Mouse (Mus musculus): ENCODE data around the gene Mllt3.

Mllt3 gene

DNA sequence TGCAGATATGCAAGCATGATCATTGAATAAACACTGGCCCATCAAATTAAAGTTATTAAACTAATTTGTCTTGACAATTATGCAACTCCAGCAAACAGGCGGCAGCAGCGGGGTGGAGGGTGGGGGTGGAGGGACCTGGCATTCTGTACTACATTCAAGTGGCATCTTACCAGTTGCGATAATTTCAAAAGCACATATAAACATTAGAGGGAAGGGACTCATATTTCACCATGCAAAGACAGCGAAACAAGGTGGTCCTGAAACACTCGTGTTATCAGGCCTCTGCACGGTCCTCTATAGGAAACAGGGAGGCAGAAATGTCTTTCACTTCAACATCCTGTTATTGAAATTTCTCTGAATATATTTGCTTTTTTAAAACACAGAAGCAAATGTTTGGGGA is 210.0 kb downstream of the Mllt3 start:
- no peak for DNase-seq (ENCODE audit: low spot score)

- DNase-seq (ENCODE audit: low spot score), result no peak
Measured at GRCm38 (mm10) chr4:87820911-87821310, 212.3 kb downstream of the Mllt3 start.

DNA sequence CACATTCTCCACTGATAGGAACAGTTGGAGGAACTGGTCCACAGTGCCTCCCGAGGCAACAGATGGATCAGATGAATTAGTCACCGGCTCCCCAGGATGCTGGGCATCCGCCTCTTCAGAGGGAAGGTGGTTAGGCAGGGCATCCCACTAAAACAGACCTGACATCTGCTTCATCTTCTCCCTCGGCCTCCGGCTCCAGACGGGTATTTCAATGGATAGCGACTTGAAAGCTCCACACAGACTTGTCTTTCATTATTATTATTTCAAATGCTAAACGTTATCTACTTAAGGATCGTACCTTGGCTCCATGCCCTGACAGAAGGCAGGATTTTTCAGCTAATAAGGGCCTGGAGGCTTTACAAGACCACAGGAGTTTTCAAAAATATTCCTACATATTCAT is 214.0 kb downstream of the Mllt3 start:
- DNase-seq (ENCODE audit: low spot score), result no peak

GRCm38 (mm10) chr4:87818276-87818675 is 214.9 kb downstream of the Mllt3 start:
- DNase-seq (ENCODE audit: low spot score), result no peak

DNA sequence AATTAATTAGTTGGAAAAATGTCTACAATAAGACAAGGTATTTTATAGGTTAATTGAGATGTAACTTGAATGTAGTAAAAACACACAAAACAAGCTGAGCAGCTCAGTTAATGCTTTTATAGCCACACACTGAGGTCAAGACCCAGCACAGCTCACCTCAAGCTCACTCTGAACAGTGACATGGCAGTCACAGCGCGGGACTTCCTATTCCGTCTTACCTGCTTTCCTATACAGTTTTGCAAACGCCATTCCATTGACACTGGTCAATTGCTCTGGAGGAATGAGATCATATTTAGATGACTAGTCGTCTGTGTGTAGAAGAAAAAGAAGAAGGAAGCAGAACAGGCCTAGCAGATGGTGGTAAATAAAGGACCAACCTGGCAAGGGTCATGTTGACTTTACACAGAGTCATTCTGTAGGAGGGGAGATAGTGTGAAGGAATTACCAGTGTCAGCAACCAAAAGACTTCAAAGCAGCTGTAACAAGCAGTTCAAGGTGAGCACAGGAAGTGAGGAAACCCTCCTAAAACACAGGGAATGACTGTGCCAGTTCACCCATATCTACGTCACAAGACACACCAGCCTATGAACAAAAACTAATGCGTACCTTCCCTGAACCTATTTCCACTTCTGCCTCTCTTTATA is 217.6 kb downstream of the Mllt3 start:
- no peak for DNase-seq (ENCODE audit: low spot score)

DNA sequence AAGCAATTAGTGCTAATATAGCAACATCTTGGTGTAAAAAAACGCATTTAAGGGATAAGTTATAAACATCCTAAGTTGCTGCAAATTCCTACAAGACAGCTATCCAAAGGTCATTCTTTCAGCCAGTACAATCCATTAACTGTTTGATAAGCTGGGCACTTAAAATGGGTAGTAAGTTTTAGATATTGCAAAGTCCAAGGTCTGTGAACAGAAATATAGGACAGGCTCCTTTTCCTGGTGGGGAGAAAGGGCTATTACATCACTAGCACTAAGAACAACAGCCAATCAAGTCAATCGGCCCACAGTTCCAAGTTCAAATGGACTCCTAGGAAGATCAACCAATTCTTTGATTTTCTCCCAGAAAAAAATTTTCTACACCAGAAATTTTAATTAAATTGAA is 221.3 kb downstream of the Mllt3 start:
- DNase-seq (ENCODE audit: low spot score), result no peak

GRCm38 (mm10) chr4:87806196-87806987 is 226.8 kb downstream of the Mllt3 start:
- DNase-seq (ENCODE audit: low spot score), result no peak

DNA sequence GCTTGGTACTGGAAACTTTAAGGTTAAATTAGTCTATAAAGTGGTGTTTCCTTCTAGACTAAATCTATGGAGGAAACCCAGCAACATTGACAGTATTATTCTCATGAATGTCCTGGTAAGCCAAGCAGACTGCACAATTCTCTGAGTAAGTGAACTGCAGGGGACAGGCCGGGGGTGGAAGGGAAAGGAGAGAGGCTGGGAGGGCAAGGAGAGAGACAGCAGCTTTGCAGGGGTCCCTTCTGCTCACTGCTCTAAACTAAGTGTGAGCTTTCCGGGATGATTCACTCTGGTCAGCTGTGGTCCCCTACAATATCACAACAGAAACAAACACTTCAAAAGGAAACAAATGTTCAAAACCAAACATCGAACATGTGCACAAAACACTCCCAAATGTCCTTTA is 228.6 kb downstream of the Mllt3 start:
- no peak for DNase-seq (ENCODE audit: low spot score)

GRCm38 (mm10) chr4:87803313-87803712 is 229.9 kb downstream of the Mllt3 start:
- DNase-seq (ENCODE audit: low spot score), result no peak

DNA sequence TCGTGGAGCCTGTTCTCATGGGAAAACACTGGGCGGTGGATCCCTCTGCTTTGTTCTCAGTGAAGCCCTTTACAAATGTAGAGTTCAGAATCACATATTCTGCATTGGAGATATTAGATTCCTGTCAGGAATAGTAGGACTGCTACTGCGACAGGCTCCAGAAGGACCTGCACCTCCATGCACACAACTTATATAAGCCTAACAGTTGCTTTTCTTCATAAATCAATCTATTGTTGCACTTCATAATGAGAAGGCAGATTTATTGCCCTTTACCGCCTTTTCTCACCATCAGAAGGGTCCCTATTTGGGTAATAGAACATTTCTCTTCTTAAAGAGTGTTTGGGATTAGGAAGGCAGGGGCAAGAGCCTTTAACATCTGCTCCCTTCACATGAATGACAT is 231.0 kb downstream of the Mllt3 start:
- DNase-seq (ENCODE audit: low spot score), result no peak

GRCm38 (mm10) chr4:87801332-87801731 is 231.8 kb downstream of the Mllt3 start:
- DNase-seq (ENCODE audit: low spot score), result no peak

DNA sequence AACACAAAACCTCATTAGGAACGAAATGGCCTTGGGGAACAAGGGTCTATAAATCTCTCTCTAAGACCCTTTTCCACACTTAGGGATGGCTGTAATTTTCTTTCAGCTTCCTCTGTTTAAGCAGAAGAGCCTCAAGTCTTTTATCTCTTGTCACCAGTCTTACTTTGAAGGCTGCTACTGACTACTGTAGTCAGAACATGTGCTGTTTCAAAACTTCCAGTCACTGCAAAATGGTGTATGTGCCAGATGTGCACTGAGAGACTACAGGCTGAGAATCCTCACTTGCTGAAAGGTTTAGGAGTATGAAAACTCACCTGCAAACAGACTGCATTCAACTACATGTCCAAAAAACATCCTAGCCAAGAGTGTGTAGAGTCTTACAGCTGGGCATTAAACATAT is 232.9 kb downstream of the Mllt3 start:
- no peak for DNase-seq (ENCODE audit: low spot score)

- DNase-seq (ENCODE audit: low spot score), result no peak
Measured at GRCm38 (mm10) chr4:87799418-87799817, 233.7 kb downstream of the Mllt3 start.

DNA sequence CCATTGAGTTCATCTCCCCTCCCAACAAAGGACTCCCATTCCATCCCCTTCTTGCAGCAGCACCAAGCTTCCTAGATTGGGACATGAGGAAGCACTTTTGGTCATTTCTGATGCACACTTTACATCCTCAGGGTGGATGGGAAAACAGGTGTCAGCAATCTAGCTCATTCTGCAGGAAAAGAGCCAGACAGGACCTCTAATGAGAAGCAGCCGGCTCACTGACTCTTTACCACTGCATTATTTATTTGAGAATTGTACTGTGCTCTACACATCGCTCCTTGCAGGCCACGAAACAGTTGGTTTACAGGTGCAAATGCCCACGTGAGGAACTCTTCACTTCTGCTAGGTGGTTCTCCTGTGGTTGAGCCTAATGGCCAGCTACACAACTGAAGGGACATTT is 237.9 kb downstream of the Mllt3 start:
- no peak for DNase-seq (ENCODE audit: low spot score)

DNA sequence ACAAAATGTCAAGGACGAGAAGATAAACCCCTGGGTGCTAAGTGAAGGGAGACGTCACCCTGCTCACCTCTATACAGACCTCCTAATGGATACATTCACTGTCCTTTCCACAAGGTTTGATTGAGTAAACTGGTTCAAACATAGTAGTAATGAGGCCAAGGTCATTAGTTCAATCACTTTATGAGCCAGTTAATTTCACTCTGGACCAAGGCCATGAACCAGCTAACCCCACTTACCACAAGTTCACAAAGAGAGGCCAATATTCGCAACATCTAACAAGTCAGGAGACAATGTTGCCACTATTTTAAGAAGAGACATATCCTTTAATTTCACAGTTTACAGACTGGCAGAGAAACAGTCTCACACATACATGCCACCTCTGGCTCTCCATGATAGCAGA is 238.9 kb downstream of the Mllt3 start:
- DNase-seq (ENCODE audit: low spot score), result no peak

- no peak for DNase-seq (ENCODE audit: low spot score)
Measured at GRCm38 (mm10) chr4:87792511-87792910, 240.7 kb downstream of the Mllt3 start.

GRCm38 (mm10) chr4:87789446-87789845 is 243.7 kb downstream of the Mllt3 start:
- DNase-seq (ENCODE audit: low spot score), result no peak

DNA sequence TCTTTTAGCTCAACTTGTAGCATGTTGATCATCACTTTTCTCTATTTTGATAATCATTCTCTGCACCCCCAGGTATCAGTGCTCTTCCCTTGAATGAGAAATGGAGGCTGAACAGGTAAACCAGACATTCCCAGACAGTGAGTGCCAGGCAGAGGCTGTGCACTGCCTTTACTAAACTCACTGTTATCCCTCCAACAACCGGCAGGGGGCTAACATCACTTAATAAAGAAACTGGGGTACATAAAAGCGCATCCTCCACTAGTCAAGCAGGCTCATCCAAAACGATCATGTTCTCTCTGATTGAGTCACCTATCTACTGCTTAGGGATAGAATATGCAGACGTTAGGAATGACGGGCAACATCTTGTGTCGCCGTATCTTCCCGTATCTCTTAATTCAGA is 244.5 kb downstream of the Mllt3 start:
- DNase-seq (ENCODE audit: low spot score), result no peak

DNA sequence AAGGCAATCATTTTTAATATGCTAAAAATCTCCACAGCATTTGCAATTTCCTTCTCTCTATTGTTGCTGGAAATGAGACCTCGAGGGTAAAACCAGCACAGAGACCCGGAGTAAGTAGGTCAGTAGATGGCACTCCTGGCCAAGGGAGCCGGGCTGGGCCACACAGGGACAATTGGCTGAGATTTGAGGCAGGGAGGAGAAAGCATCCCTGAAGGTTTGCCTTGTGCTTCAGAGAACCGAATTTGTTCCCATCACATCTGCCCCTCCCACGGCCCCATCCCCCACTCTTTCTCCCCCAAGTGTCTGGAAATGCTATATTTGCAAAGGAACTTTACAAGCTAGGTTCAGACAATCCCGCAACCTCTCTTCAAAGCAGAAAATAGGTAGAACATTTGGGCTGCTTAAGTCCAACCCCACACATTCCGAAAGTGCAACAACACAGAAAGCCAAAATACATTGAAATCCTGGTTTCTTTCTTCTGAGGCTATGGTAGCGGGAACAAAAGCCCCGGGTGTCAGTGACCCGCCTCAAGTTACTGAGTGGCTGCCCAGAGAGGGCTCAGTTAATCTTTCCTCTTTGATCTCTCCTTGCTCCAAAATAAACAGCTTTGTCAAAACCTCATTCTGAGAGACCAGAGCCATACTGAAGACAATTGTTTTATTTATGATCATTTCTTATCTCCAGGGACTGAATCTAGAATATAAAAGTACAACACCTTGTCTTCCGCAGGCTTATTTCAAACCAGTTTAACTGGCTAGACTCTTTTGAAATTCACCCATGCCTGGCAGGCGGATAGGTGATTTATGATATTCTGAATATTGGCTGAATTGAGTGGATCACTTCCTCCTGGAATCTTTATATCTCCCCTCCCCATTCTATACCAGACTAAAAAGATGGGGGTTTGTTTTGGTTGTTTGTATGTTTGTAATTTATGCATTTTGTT is 247.8 kb downstream of the Mllt3 start:
- DNase-seq (ENCODE audit: low spot score), result peak; percentile 19

- DNase-seq (ENCODE audit: low spot score), result no peak
Measured at GRCm38 (mm10) chr4:87783809-87784208, 249.4 kb downstream of the Mllt3 start.

DNA sequence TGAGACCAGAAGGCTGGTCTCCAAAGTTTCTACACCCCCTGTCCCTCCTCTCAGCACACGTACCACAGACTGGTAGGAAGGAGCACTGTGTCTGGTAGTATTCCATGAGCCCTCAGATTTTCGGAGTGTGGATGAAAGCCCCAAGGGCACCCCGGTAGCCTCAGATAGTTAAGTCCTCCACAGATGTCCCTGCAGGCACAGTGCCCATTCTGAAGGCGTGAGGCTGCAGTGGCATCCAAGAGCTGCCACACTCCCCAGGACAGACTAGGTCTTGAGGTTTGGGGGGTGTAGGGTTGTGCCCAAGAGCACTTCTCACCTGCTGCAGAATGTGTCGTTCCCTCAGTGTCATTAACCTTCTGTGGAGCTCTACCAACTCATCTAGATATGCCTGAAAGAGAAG is 251.2 kb downstream of the Mllt3 start:
- no peak for DNase-seq (ENCODE audit: low spot score)

GRCm38 (mm10) chr4:87775721-87776120 is 257.4 kb downstream of the Mllt3 start:
- no peak for DNase-seq (ENCODE audit: low spot score)

DNA sequence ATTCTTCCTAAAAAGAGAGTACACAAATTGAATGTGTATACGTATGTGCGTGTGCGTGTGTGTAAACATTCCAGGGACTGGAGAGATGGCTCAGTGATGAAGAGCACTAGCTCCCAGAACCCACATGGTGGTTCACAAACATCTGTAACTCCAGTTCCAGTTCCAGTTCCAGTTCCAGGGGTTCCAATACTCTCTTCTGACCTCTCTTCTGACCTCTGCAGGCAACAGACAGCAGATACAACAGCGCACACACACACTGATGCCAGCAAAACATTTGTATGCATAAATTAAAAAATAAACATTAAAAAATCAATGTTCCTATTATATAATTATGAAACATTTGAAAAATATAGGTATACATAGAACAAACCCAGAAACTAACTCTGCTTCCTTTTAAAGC is 258.6 kb downstream of the Mllt3 start:
- DNase-seq (ENCODE audit: low spot score), result no peak
